8 mouse cellular contexts compared by ENCODE assay signal in the genomic region with DNA sequence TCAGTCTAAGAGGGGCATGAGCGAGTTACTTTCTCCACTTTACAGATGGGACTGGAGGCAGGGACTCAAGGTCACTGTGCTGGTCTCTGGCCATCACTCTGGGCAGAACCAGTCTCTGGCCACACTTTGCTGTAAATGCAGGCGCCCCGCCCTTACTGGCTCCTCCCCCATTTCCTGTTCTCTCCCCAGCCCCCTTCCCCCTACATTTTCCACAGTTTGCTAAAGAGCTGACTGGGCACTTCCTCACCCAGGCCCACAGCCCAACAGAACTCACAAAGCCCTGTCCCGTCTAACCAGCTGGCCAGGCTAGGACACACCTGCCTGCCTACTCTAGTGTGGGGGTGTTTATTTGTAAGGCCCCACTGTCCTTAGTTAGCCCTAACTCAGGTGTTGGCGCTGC. TPM values are rescaled to one million over a fixed set of nuclear protein-coding genes. Genes with fewer than 3 reads are reported as not detected.
DNase-seq lines count a peak whose midpoint lies in the region; ATAC-seq and TF ChIP-seq lines count a peak whose summit lies in the region.

No protein-coding gene starts in this region.

- 0 out of 2 replicates have a peak, but pooled peaks cover 4% of the 10 kb centered on the region for H3K36me3 ChIP-seq in embryonic facial prominence, embryonic 15.5 days
- peaks cover 12% of the 10 kb centered on the region; the same call in 1 of the 2 replicates for H3K36me3 ChIP-seq in lung, embryonic 14.5 days (ENCODE audit: insufficient read depth)
- no peaks in the 10 kb centered on the region for H3K36me3 ChIP-seq in stomach, embryonic 16.5 days (ENCODE audit: control insufficient read depth, insufficient read depth, low read length)

- H3K27me3 ChIP-seq in embryonic facial prominence, embryonic 15.5 days: no peaks in the 10 kb centered on the region
- H3K27me3 ChIP-seq in lung, embryonic 14.5 days (ENCODE audit: insufficient read depth, low read length): no peaks in the 10 kb centered on the region
- no peaks in the 10 kb centered on the region for H3K27me3 ChIP-seq in stomach, embryonic 16.5 days (ENCODE audit: control insufficient read depth, insufficient read depth, low read length)

- WGBS in embryonic facial prominence, embryonic 15.5 days: 57% methylated on average over 5 of the region's 5 CpGs
- WGBS in lung, embryonic 14.5 days: 35% methylated on average over 5 of the region's 5 CpGs
- 38% methylated on average over 5 of the region's 5 CpGs for WGBS in stomach, embryonic 16.5 days

- peak overlapping the region; percentile 61 for H3K27ac ChIP-seq in embryonic facial prominence, embryonic 15.5 days (replicated peaks)
- H3K27ac ChIP-seq in lung, embryonic 14.5 days (ENCODE audit: low read depth): peak overlapping the region; percentile 65; the same call in 1 of the 2 replicates
- peak overlapping the region; percentile 69 for H3K27ac ChIP-seq in stomach, embryonic 16.5 days (ENCODE audit: low read length)

- ATAC-seq in embryonic facial prominence, embryonic 15.5 days (ENCODE audit: insufficient number of reproducible peaks, low FRiP score, low TSS enrichment, low read depth): no peak
- ATAC-seq in lung, embryonic 14.5 days (ENCODE audit: insufficient read depth): peak; percentile 55
- peak; percentile 56; the same call in 1 of the 2 replicates for ATAC-seq in stomach, embryonic 16.5 days (ENCODE audit: insufficient read depth, low FRiP score)

- no peak overlapping the region for H3K9ac ChIP-seq in embryonic facial prominence, embryonic 15.5 days
- H3K9ac ChIP-seq in lung, embryonic 14.5 days: peak overlapping the region; percentile 32; the same call in 1 of the 2 replicates
- H3K9ac ChIP-seq in stomach, embryonic 16.5 days (ENCODE audit: low read length): peak overlapping the region; percentile 43; the same call in 1 of the 2 replicates

- DNase-seq in heart, adult 18-20 months: peak; percentile 73 to 84
- DNase-seq in heart, postnatal 25 days (ENCODE audit: low spot score): no peak
- peak; percentile 36 for DNase-seq in kidney, adult 18-20 months
- DNase-seq in lung, embryonic 14.5 days: peak; percentile 74
- DNase-seq in cerebellum, adult 8-10 months: no peak
- DNase-seq in frontal cortex, postnatal 36 days (ENCODE audit: low spot score in 2 of 2): no peak

- H3K9me3 ChIP-seq in embryonic facial prominence, embryonic 15.5 days (replicated peaks): no peaks in the 10 kb centered on the region
- H3K9me3 ChIP-seq in lung, embryonic 14.5 days (ENCODE audit: low read depth, low read length): no peaks in the 10 kb centered on the region
- no peaks in the 10 kb centered on the region for H3K9me3 ChIP-seq in stomach, embryonic 16.5 days (replicated peaks; ENCODE audit: control insufficient read depth, low read length)

- TF ChIP-seq CTCF in lung, embryonic 14.5 days (IDR thresholded peaks at IDR 0.05; ENCODE audit: low read depth): no peak

- no peak overlapping the region for H3K4me3 ChIP-seq in embryonic facial prominence, embryonic 15.5 days (replicated peaks)
- H3K4me3 ChIP-seq in lung, embryonic 14.5 days (ENCODE audit: low read depth, low read length): no peak overlapping the region
- no peak overlapping the region for H3K4me3 ChIP-seq in stomach, embryonic 16.5 days (replicated peaks; ENCODE audit: low read length)

- intact Hi-C loops in heart, postnatal 25 days (cut with DNase I): no loop called here

- no peak overlapping the region for H3K4me2 ChIP-seq in embryonic facial prominence, embryonic 15.5 days (replicated peaks)
- peak overlapping the region; percentile 5; the same call in 1 of the 2 replicates for H3K4me2 ChIP-seq in lung, embryonic 14.5 days
- no peak overlapping the region; the same call in 1 of the 2 replicates for H3K4me2 ChIP-seq in stomach, embryonic 16.5 days (ENCODE audit: low read depth, low read length)

- H3K4me1 ChIP-seq in embryonic facial prominence, embryonic 15.5 days: peaks cover 85% of the 10 kb centered on the region
- peaks cover 26% of the 10 kb centered on the region for H3K4me1 ChIP-seq in lung, embryonic 14.5 days (ENCODE audit: insufficient read depth)
- peaks cover 44% of the 10 kb centered on the region for H3K4me1 ChIP-seq in stomach, embryonic 16.5 days (ENCODE audit: control insufficient read depth, insufficient read depth, low read length)

RNA-seq across cellular contexts. Expression of gene Cep295nl, which starts 6.6 kb away (rescaled TPM):
- total RNA-seq in heart, adult 18-20 months (2021): under 1 TPM; 0.39 to 0.42 TPM
- total RNA-seq in heart, postnatal 25 days (2021): 1 to 10 TPM in 1 of 2 experiments, under 1 TPM in 1; 0.84 to 1.1 TPM
- polyA plus RNA-seq in embryonic facial prominence, embryonic 15.5 days (2015; fragmentation: Nextera tagmentation; extraction: Ambion mirVana): 0.59 and 0.64 TPM in 2 replicates
- polyA plus RNA-seq in lung, embryonic 14.5 days (2014; fragmentation: Nextera tagmentation; extraction: Ambion mirVana): 0.57 and 0.62 TPM in 2 replicates
- polyA plus RNA-seq in stomach, embryonic 16.5 days (2015; fragmentation: Nextera tagmentation; extraction: Ambion mirVana): 0.36 and 0.55 TPM in 2 replicates

RNA-seq across cellular contexts. Expression of gene Timp2, which starts 6.7 kb away (rescaled TPM):
- 100 to 1,000 TPM in 1 of 2 experiments, 10 to 100 TPM in 1; 75.0 to 102 TPM for total RNA-seq in heart, adult 18-20 months (2021)
- 100 to 1,000 TPM; 121 to 138 TPM for total RNA-seq in heart, postnatal 25 days (2021)
- polyA plus RNA-seq in embryonic facial prominence, embryonic 15.5 days (2015; fragmentation: Nextera tagmentation; extraction: Ambion mirVana): 163 and 170 TPM in 2 replicates
- polyA plus RNA-seq in lung, embryonic 14.5 days (2014; fragmentation: Nextera tagmentation; extraction: Ambion mirVana): 87.3 and 90.4 TPM in 2 replicates
- polyA plus RNA-seq in stomach, embryonic 16.5 days (2015; fragmentation: Nextera tagmentation; extraction: Ambion mirVana): 66.5 and 66.7 TPM in 2 replicates

RNA-seq across cellular contexts. Expression of gene Lgals3bp, which starts 53.0 kb away (rescaled TPM):
- 10 to 100 TPM; 19.6 to 34.9 TPM for total RNA-seq in heart, adult 18-20 months (2021)
- total RNA-seq in heart, postnatal 25 days (2021): 10 to 100 TPM; 19.2 to 24.0 TPM
- 15.6 and 19.8 TPM in 2 replicates for polyA plus RNA-seq in embryonic facial prominence, embryonic 15.5 days (2015; fragmentation: Nextera tagmentation; extraction: Ambion mirVana)
- 2.9 and 3.8 TPM in 2 replicates for polyA plus RNA-seq in lung, embryonic 14.5 days (2014; fragmentation: Nextera tagmentation; extraction: Ambion mirVana)
- polyA plus RNA-seq in stomach, embryonic 16.5 days (2015; fragmentation: Nextera tagmentation; extraction: Ambion mirVana): 59.8 and 75.8 TPM in 2 replicates

RNA-seq across cellular contexts. Expression of gene Usp36, which starts 58.8 kb away (rescaled TPM):
- 10 to 100 TPM; 12.3 to 12.4 TPM for total RNA-seq in heart, adult 18-20 months (2021)
- total RNA-seq in heart, postnatal 25 days (2021): 10 to 100 TPM; 12.0 to 14.5 TPM
- polyA plus RNA-seq in embryonic facial prominence, embryonic 15.5 days (2015; fragmentation: Nextera tagmentation; extraction: Ambion mirVana): 23.2 and 25.4 TPM in 2 replicates
- polyA plus RNA-seq in lung, embryonic 14.5 days (2014; fragmentation: Nextera tagmentation; extraction: Ambion mirVana): 18.7 and 19.9 TPM in 2 replicates
- polyA plus RNA-seq in stomach, embryonic 16.5 days (2015; fragmentation: Nextera tagmentation; extraction: Ambion mirVana): 18.0 and 18.2 TPM in 2 replicates

Comparison
In these comparisons a context has a peak if more than half of its experiments do, and no peak if none do; other contexts are left out.
1. DNase-seq: peak in heart, adult 18-20 months (2 of 2), kidney, adult 18-20 months (single experiment) and lung, embryonic 14.5 days (single experiment); none in heart, postnatal 25 days (single experiment), cerebellum, adult 8-10 months (single experiment) and frontal cortex, postnatal 36 days (0 of 2).
2. Peak in every context shown above with its lines, with median percentiles within 50 percentile points of each other: H3K27ac ChIP-seq.